Mouse (Mus musculus): Measurements from ENCODE around the gene Sim2. TPM values are rescaled to one million over a fixed set of nuclear protein-coding genes. Genes with fewer than 3 reads are reported as not detected.

Gene Sim2
- polyA plus RNA-seq, 1 experiment from 2014 or later = 0.04 TPM

DNA sequence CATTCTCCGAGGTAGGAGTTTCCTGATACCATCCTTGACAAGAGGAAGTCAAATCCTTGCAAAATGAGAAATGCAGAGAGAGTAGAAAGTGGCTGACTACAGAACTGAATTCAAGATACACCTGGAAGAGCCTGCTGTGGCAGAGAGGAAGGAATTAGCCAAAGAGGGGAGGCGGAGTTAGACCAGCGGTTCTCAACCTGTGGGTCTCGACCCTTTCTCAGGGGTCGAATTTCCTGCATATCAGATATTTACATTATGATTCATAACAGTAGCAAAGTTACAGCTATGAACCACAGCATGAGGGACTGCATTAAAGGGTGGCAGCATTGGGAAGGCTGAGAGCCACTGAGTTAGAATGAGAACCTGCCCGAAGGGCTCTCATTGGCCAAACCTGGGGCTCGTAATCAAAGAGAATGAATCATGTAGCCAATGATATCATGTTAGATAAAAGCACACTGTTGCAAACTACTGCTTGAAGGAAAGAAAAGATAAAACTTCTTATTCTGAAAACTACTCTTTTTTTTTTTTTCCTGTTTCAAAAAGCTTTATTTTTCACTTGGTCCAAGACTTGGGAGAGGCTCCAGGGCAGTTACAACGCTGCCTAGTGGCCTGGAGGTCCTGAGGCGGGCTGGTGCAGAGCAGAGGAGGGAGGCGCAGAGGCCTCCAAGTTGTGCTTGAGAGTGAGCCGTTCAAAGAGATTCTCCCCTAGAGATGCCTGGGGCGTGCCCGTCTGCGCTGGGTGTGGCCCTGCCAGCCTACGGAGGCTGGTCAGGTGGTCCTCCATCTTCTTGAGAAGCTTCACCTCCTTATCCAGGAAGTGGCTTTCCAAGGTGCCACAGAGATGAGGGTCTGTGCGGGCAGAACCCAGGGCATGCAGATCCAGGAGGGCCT is 84.2 kb downstream of the Sim2 start:
- Histone ChIP-seq H3K4me2 (no peak overlapping the region), H3K4me3 (ENCODE audit: low read depth, low read length) (no peak overlapping the region), H3K36me3 (ENCODE audit: insufficient read depth) (no peaks in the 10 kb centered on the region), H3K4me1 (ENCODE audit: insufficient read depth) (no peaks in the 10 kb centered on the region), H3K9ac (no peak overlapping the region), H3K9me3 (ENCODE audit: low read depth, low read length) (no peaks in the 10 kb centered on the region), H3K27me3 (ENCODE audit: insufficient read depth, low read length) (no peaks in the 10 kb centered on the region), H3K27ac (ENCODE audit: low read depth) (no peak overlapping the region)
- ATAC-seq (ENCODE audit: insufficient read depth) = no peak
- TF ChIP-seq CTCF (IDR thresholded peaks at IDR 0.05; ENCODE audit: low read depth) = no peak
- 79% methylated on average over 16 of the region's 16 CpGs for WGBS
- DNase-seq = no peak

DNA sequence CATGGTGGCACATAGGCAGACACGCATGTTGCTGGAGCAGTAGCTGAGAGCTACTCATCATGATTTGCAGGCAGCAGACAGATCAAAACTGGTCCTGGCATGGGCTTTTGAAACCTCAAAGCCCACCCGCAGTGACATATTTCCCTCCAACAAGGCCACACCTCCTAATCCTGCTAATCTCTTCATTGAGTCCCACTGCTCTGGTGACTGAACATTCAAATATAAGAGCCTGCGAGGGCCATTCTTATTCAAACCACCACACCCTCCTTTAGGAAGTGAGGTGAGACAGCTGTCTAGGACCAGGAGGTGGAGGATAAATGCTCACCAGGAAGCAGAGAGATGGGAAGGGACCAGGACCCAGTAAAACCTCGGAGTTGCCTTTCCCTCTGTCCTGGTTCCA is 85.5 kb downstream of the Sim2 start:
- no peak overlapping the region for H3K27ac ChIP-seq (ENCODE audit: low read depth)
- ATAC-seq (ENCODE audit: insufficient read depth) = no peak
- no peaks in the 10 kb centered on the region for H3K9me3 ChIP-seq (ENCODE audit: low read depth, low read length)
- no peak overlapping the region for H3K9ac ChIP-seq
- no peak overlapping the region for H3K4me2 ChIP-seq
- whole genome bisulfite sequencing = 59% methylated on average over 4 of the region's 4 CpGs
- no peak overlapping the region for H3K4me3 ChIP-seq (ENCODE audit: low read depth, low read length)
- H3K4me1 ChIP-seq (ENCODE audit: insufficient read depth) = no peaks in the 10 kb centered on the region
- no peaks in the 10 kb centered on the region for H3K27me3 ChIP-seq (ENCODE audit: insufficient read depth, low read length)
- no peak for TF ChIP-seq CTCF (IDR thresholded peaks at IDR 0.05; ENCODE audit: low read depth)
- H3K36me3 ChIP-seq (ENCODE audit: insufficient read depth) = no peaks in the 10 kb centered on the region
- DNase-seq = no peak

DNA sequence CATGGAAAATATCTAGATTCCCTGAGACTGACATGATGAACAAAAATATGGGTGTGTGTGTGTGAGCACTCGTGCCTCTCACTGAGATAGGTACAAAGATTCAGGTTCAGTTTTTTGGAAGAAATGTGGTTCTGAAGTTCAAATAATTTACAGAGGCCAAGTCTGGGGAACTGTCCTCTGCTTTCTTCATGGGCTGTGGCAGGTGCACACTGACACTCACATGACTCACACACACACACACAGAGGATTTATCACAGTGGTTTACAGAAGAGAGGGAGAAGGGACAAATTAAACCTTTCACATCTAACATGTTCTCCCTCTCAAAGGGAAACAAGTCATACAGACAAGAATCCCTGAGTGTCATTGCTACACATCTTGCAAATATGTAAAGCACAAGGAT is 88.6 kb downstream of the Sim2 start:
- TF ChIP-seq CTCF (IDR thresholded peaks at IDR 0.05; ENCODE audit: low read depth) = no peak
- WGBS = 81% methylated on average over 1 of the region's 1 CpGs
- Histone ChIP-seq H3K27me3 (ENCODE audit: insufficient read depth, low read length) (no peaks in the 10 kb centered on the region), H3K27ac (ENCODE audit: low read depth) (no peak overlapping the region), H3K36me3 (ENCODE audit: insufficient read depth) (no peaks in the 10 kb centered on the region), H3K4me3 (ENCODE audit: low read depth, low read length) (no peak overlapping the region), H3K9ac (no peak overlapping the region), H3K4me2 (no peak overlapping the region), H3K4me1 (ENCODE audit: insufficient read depth) (no peaks in the 10 kb centered on the region), H3K9me3 (ENCODE audit: low read depth, low read length) (no peaks in the 10 kb centered on the region)
- ATAC-seq (ENCODE audit: insufficient read depth) (no peak), DNase-seq (no peak)

GRCm38 (mm10) chr16:94175366-94175986 is 90.7 kb downstream of the Sim2 start:
- H3K4me1 ChIP-seq (ENCODE audit: insufficient read depth) = no peaks in the 10 kb centered on the region
- no peak for DNase-seq
- no peaks in the 10 kb centered on the region for H3K9me3 ChIP-seq (ENCODE audit: low read depth, low read length)
- 63% methylated on average over 7 of the region's 7 CpGs for WGBS
- no peak overlapping the region for H3K4me2 ChIP-seq
- no peak for TF ChIP-seq CTCF (IDR thresholded peaks at IDR 0.05; ENCODE audit: low read depth)
- H3K27me3 ChIP-seq (ENCODE audit: insufficient read depth, low read length) = 0 out of 2 replicates have a peak, but pooled peaks cover 3% of the 10 kb centered on the region
- no peak overlapping the region for H3K9ac ChIP-seq
- H3K36me3 ChIP-seq (ENCODE audit: insufficient read depth) = no peaks in the 10 kb centered on the region
- no peak overlapping the region for H3K27ac ChIP-seq (ENCODE audit: low read depth)
- no peak for ATAC-seq (ENCODE audit: insufficient read depth)
- no peak overlapping the region for H3K4me3 ChIP-seq (ENCODE audit: low read depth, low read length)

Small RNA genes lying within 50 kb of the gene (microRNA-seq; reads per million reads assigned to microRNA genes)
- gene Gm23062 (ENCODE audit: borderline number of aligned reads) = not detected

Other genes with a start within 250 kb of the Sim2 start
- gene Chaf1b, start 201.0 kb upstream of the Sim2 start, polyA plus RNA-seq (2014; fragmentation: Nextera tagmentation; extraction: Ambion mirVana) = 98.5 and 99.6 TPM in 2 replicates
- gene Cldn14, start 76.1 kb upstream of the Sim2 start, polyA plus RNA-seq (2014; fragmentation: Nextera tagmentation; extraction: Ambion mirVana) = not detected in 2 replicates
- gene Hlcs, start 228.6 kb downstream of the Sim2 start, polyA plus RNA-seq (2014; fragmentation: Nextera tagmentation; extraction: Ambion mirVana) = 8.0 and 8.8 TPM in 2 replicates
- gene Ripply3, start 243.5 kb downstream of the Sim2 start, polyA plus RNA-seq (2014; fragmentation: Nextera tagmentation; extraction: Ambion mirVana) = 22.7 and 23.9 TPM in 2 replicates